Mouse (Mus musculus) activated CD4-positive, CD25-positive, alpha-beta regulatory T cell, adult 4 months (primary cell): ENCODE measurements around the gene Agtpbp1. TPM values are rescaled to one million over a fixed set of nuclear protein-coding genes. Genes with fewer than 3 reads are reported as not detected.

Experiments used
- ATAC-seq: one replicate; pipeline ENCODE4 v1.8.0; 2017
- polyA plus RNA-seq, 2 experiments: library from polyadenylated mRNA; unstranded; fragments of 100-300 nt; shearing (Covaris generic); gene quantifications; one replicate each; pipeline ENCODE4 v1.2.1; 2017

The Agtpbp1 gene
- polyA plus RNA-seq, 2 experiments from 2014 or later, result 10.1 to 15.6 TPM

- no peak for ATAC-seq
Measured at GRCm38 (mm10) chr13:59571107-59571506, 13.9 kb downstream of the Agtpbp1 start.

- no peak for ATAC-seq
Measured at GRCm38 (mm10) chr13:59565945-59566520, 19.0 kb downstream of the Agtpbp1 start.

- ATAC-seq, result no peak
Measured at GRCm38 (mm10) chr13:59564923-59565322, 20.1 kb downstream of the Agtpbp1 start.

- ATAC-seq, result no peak
Measured at GRCm38 (mm10) chr13:59564505-59564904, 20.5 kb downstream of the Agtpbp1 start.

GRCm38 (mm10) chr13:59562471-59562870 lies 22.6 kb downstream of the Agtpbp1 start:
- no peak for ATAC-seq

GRCm38 (mm10) chr13:59558776-59559175 lies 26.3 kb downstream of the Agtpbp1 start:
- ATAC-seq, result no peak

GRCm38 (mm10) chr13:59557185-59557985 lies 27.6 kb downstream of the Agtpbp1 start:
- peak; percentile 89 for ATAC-seq

GRCm38 (mm10) chr13:59556670-59557069 lies 28.4 kb downstream of the Agtpbp1 start:
- ATAC-seq, result peak; percentile 40

- ATAC-seq, result no peak
Measured at GRCm38 (mm10) chr13:59555613-59556192, 29.3 kb downstream of the Agtpbp1 start.

GRCm38 (mm10) chr13:59554772-59555505 lies 30.1 kb downstream of the Agtpbp1 start:
- ATAC-seq, result no peak

GRCm38 (mm10) chr13:59552751-59553150 lies 32.3 kb downstream of the Agtpbp1 start:
- ATAC-seq, result no peak

GRCm38 (mm10) chr13:59552286-59552685 lies 32.7 kb downstream of the Agtpbp1 start:
- no peak for ATAC-seq

- ATAC-seq, result no peak
Measured at GRCm38 (mm10) chr13:59549318-59549798, 35.7 kb downstream of the Agtpbp1 start.

GRCm38 (mm10) chr13:59547716-59548115 lies 37.3 kb downstream of the Agtpbp1 start:
- no peak for ATAC-seq

- ATAC-seq, result no peak
Measured at GRCm38 (mm10) chr13:59547091-59547490, 37.9 kb downstream of the Agtpbp1 start.

GRCm38 (mm10) chr13:59542411-59542810 lies 42.6 kb downstream of the Agtpbp1 start:
- ATAC-seq, result no peak

- ATAC-seq, result no peak
Measured at GRCm38 (mm10) chr13:59540030-59540429, 45.0 kb downstream of the Agtpbp1 start.

- ATAC-seq, result no peak
Measured at GRCm38 (mm10) chr13:59538661-59539060, 46.4 kb downstream of the Agtpbp1 start.

- no peak for ATAC-seq
Measured at GRCm38 (mm10) chr13:59536631-59537030, 48.4 kb downstream of the Agtpbp1 start.

- ATAC-seq, result no peak
Measured at GRCm38 (mm10) chr13:59535746-59536145, 49.3 kb downstream of the Agtpbp1 start.

GRCm38 (mm10) chr13:59534301-59534700 lies 50.7 kb downstream of the Agtpbp1 start:
- no peak for ATAC-seq

GRCm38 (mm10) chr13:59533331-59533730 lies 51.7 kb downstream of the Agtpbp1 start:
- ATAC-seq, result no peak

- no peak for ATAC-seq
Measured at GRCm38 (mm10) chr13:59531203-59531602, 53.8 kb downstream of the Agtpbp1 start.
